8 mouse cellular contexts compared by ENCODE assay signal in genomic region chr6:88445661-88446060, GRCm38 (mm10). TPM values are rescaled to one million over a fixed set of nuclear protein-coding genes. Genes with fewer than 3 reads are reported as not detected.
A peak's percentile ranks its signal among the peaks of the same experiment; 100 is the strongest.
DNase-seq lines count a peak whose midpoint lies in the region; ATAC-seq and TF ChIP-seq lines count a peak whose summit lies in the region.

No protein-coding gene starts in this region.

- H3K4me3 ChIP-seq in cerebellum, adult 2 months (replicated peaks; ENCODE audit: insufficient read depth, low read depth, low read length), result peak overlapping the region; percentile 81
- peak overlapping the region; percentile 81 for H3K4me3 ChIP-seq in thymus, adult 2 months (ENCODE audit: control insufficient read depth, insufficient read depth, low read length)
- H3K4me3 ChIP-seq in liver, embryonic 14.5 days (ENCODE audit: insufficient read depth in 1 of 2, low read depth in 2 of 2, low read length in 2 of 2), result peak overlapping the region; percentile 84 to 89

- TF ChIP-seq POLR2A in cerebellum, adult 2 months (IDR thresholded peaks at IDR 0.05; ENCODE audit: borderline replicate concordance, insufficient read depth, low read length), result no peak
- TF ChIP-seq POLR2A in thymus, adult 2 months (IDR thresholded peaks at IDR 0.05; ENCODE audit: control insufficient read depth, extremely low read depth, insufficient read depth, low read length, poor library complexity), result no peak

- no peaks in the 10 kb centered on the region; the same call in 1 of the 2 replicates for H3K4me1 ChIP-seq in cerebellum, adult 2 months (ENCODE audit: control insufficient read depth, insufficient read depth, low read length)
- peaks cover 33% of the 10 kb centered on the region for H3K4me1 ChIP-seq in thymus, adult 2 months (replicated peaks; ENCODE audit: control insufficient read depth, insufficient read depth, low read length)
- H3K4me1 ChIP-seq in liver, embryonic 14.5 days (replicated peaks; ENCODE audit: control insufficient read depth in 2 of 2, insufficient read depth in 2 of 2, low read length in 1 of 2), result peaks cover 0 to 12% of the 10 kb centered on the region in 2 experiments; a peak in 2 of 4 replicates

- no peak overlapping the region for H3K27ac ChIP-seq in cerebellum, adult 2 months (ENCODE audit: insufficient read depth, low read length)
- no peak overlapping the region for H3K27ac ChIP-seq in thymus, adult 2 months (ENCODE audit: control insufficient read depth, insufficient read depth, low read length)
- H3K27ac ChIP-seq in liver, embryonic 14.5 days, result no peak overlapping the region; the same call in 1 of the 2 replicates

- WGBS in cerebellum, adult 2 months, result 13% methylated on average over 5 of the region's 5 CpGs
- 5% methylated on average over 5 of the region's 5 CpGs for WGBS in thymus, adult 2 months
- whole genome bisulfite sequencing in liver, embryonic 14.5 days (ENCODE audit: insufficient replicate concordance), result 4% methylated on average over 5 of the region's 5 CpGs

- peak overlapping the region; percentile 84 for H3K9ac ChIP-seq in liver, embryonic 14.5 days (replicated peaks)

- no peak for TF ChIP-seq CTCF in cerebellum, adult 2 months (IDR thresholded peaks at IDR 0.05; ENCODE audit: borderline replicate concordance, insufficient read depth, low read depth, low read length)
- no peak for TF ChIP-seq CTCF in thymus, adult 2 months (IDR thresholded peaks at IDR 0.05; ENCODE audit: borderline replicate concordance, control insufficient read depth, extremely low read depth, insufficient read depth, low read length, poor library complexity)
- TF ChIP-seq CTCF in liver, embryonic 14.5 days (IDR thresholded peaks at IDR 0.05; ENCODE audit: low read depth), result no peak

- H3K4me2 ChIP-seq in liver, embryonic 14.5 days (ENCODE audit: low read depth), result peak overlapping the region; percentile 91

- H3K36me3 ChIP-seq in thymus, adult 2 months (ENCODE audit: control insufficient read depth, insufficient read depth, low read length), result no peaks in the 10 kb centered on the region
- H3K36me3 ChIP-seq in liver, embryonic 14.5 days (replicated peaks; ENCODE audit: control insufficient read depth, insufficient read depth, low read depth), result no peaks in the 10 kb centered on the region

- no peaks in the 10 kb centered on the region for H3K27me3 ChIP-seq in cerebellum, adult 2 months (ENCODE audit: control insufficient read depth, insufficient read depth, low read length)
- H3K27me3 ChIP-seq in thymus, adult 2 months (ENCODE audit: control insufficient read depth, insufficient read depth, low read length), result no peaks in the 10 kb centered on the region
- no peaks in the 10 kb centered on the region for H3K27me3 ChIP-seq in liver, embryonic 14.5 days (ENCODE audit: control insufficient read depth, insufficient read depth, low read length)

- no peak for TF ChIP-seq EP300 in liver, embryonic 14.5 days (IDR thresholded peaks at IDR 0.05; ENCODE audit: low read depth)

- no peaks in the 10 kb centered on the region for H3K9me3 ChIP-seq in liver, embryonic 14.5 days (ENCODE audit: control insufficient read depth, low read length)

- DNase-seq in cerebellum, adult 2 months, result no peak
- no peak for DNase-seq in cerebellum, adult 9-10 months
- no peak for DNase-seq in thymus, adult 2 months
- DNase-seq in thymus, postnatal 36 days, result no peak
- DNase-seq in liver, embryonic 14.5 days (ENCODE audit: low read depth in 3 of 3, low spot score in 3 of 3), result no peak
- DNase-seq in right cerebral cortex, postnatal 4 days, result no peak
- DNase-seq in adipocyte (ENCODE audit: low spot score), result no peak
- no peak for DNase-seq in layer of hippocampus, adult 18-20 months (ENCODE audit: low spot score in 2 of 2)

- no peak for ATAC-seq in liver, embryonic 14.5 days (ENCODE audit: insufficient read depth)

RNA-seq across cellular contexts. Expression of gene Eefsec, which starts 0.7 kb away (rescaled TPM):
- 17.0 and 17.3 TPM in 2 replicates for polyA plus RNA-seq in cerebellum, adult 2 months (2012; rRNA removed)
- polyA plus RNA-seq in thymus, adult 2 months (2012; rRNA removed), result 79.5 and 83.6 TPM in 2 replicates
- polyA plus RNA-seq in liver, embryonic 14.5 days (2012; rRNA removed), result 9.1 and 9.7 TPM in 2 replicates
- polyA plus RNA-seq in liver, embryonic 14.5 days (2014; fragmentation: Nextera tagmentation; extraction: Ambion mirVana), result 14.3 and 16.3 TPM in 2 replicates
- 10 to 100 TPM; 21.9 to 24.7 TPM for total RNA-seq in layer of hippocampus, adult 18-20 months (2021)

RNA-seq across cellular contexts. Expression of gene Ruvbl1, which starts 19.5 kb away (rescaled TPM):
- 49.2 and 49.9 TPM in 2 replicates for polyA plus RNA-seq in cerebellum, adult 2 months (2012; rRNA removed)
- 52.1 and 52.2 TPM in 2 replicates for polyA plus RNA-seq in thymus, adult 2 months (2012; rRNA removed)
- polyA plus RNA-seq in liver, embryonic 14.5 days (2012; rRNA removed), result 33.8 and 49.1 TPM in 2 replicates
- 72.6 and 79.8 TPM in 2 replicates for polyA plus RNA-seq in liver, embryonic 14.5 days (2014; fragmentation: Nextera tagmentation; extraction: Ambion mirVana)
- 10 to 100 TPM; 38.7 to 43.7 TPM for total RNA-seq in layer of hippocampus, adult 18-20 months (2021)
